Mouse (Mus musculus): ENCODE data around the gene Ly6g6e.
"Not testable (repeated sequence)": the region's sequence is repeated elsewhere in the genome, so short reads cannot be mapped to it uniquely, and the experiment has no call there.

The Ly6g6e gene

GRCm38 (mm10) chr17:35100196-35100765, 23.6 kb downstream of the Ly6g6e start:
- no peak for DNase-seq (ENCODE audit: extremely low read depth, low read depth, low spot score)

- DNase-seq (ENCODE audit: extremely low read depth, low read depth, low spot score): no peak
Measured at GRCm38 (mm10) chr17:35101161-35101560, 24.5 kb downstream of the Ly6g6e start.

GRCm38 (mm10) chr17:35102299-35102698, 25.6 kb downstream of the Ly6g6e start:
- DNase-seq (ENCODE audit: extremely low read depth, low read depth, low spot score): no peak

DNA sequence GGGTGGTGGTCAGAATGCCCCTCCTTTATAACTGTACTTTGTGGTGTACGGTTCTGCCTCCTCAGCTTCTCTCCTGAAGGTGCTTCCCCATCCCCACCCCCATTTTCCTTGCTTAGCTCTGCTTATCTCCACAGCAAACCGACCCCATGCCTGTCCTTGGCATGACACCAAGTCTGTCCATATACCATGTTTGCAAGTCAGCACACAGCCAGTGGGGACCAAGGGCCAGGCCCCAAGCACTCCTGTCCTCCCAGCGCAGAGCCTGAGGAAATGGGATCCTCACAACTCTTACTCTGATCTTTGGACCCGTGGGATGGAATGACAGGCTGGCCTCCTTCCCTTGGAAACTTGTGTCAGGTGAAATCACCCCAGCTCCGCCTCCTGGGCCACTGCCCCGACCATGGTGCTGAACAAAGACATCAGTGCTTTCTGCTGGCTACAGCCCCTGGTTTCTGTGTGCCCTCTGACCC, 26.6 kb downstream of the Ly6g6e start:
- no peak for DNase-seq (ENCODE audit: extremely low read depth, low read depth, low spot score)

DNA sequence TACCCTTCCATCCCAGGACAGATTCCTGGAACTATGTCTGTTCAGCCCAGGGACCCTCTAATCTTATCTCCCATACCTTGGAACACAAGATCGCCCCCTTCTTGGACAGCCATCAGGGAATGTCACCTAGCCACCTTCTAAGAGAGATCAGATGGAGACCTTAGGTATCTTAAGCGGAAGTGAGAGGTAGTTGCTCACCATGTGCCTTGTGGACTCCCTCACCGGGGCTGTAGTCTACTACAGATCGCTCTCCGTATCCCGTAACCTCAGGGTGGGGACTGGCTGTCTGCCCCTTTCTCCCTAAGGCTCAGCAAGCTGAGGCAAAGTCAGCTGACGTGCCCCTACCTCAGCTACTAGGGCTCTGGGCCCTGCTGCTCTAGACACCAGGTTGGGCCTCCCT, 27.4 kb downstream of the Ly6g6e start:
- DNase-seq (ENCODE audit: extremely low read depth, low read depth, low spot score): no peak

DNA sequence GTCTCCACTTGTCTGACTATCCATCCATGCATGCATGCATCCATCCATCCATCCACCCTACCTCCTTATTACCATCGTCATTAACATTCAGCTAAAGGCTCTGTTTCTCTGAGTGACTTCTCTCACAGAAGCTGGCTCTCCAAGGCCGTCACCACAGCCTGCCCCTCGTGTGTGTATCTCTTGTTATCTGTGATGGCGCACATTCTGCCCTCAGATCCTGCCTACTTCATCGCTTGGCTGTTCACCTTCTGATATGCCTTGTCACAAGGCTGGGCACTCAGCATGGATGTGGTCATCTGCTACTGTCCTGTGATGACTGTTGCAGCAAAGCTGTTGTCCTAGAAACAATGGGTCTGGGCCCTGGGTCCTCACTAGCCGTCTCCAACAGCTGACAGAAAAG, 28.1 kb downstream of the Ly6g6e start:
- no peak for DNase-seq (ENCODE audit: extremely low read depth, low read depth, low spot score)

DNA sequence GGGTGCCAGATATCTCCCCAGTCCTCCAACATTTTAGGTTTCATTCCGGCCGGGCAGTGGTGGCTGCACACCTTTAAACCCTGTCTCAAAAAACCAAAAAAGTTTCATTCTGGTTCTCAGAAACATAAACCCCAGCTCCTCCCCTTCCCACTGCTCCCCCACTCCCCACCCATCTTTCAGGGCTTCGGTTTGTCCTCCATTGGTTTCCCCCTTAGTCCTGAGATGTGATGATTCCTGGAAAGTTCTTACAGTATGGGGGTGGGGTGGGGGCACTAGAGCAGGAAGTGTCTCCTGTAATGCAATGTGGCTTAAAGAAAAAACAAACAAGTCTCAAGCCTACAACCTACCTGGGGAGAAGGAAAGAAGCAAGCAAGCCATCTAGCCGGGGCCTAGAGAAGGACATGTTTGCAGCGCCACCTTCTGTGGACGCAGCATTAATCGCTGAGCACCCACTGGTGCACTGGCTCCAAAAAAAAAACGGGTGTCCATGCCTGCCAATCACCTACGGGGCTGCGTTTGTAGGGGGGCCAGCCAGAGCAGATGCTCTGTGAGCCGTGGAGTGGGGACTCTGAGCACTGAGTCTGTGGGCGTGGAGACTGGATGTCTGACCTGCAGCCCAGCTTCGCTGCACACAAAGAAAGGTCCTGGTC, 29.2 kb downstream of the Ly6g6e start:
- DNase-seq (ENCODE audit: extremely low read depth, low read depth, low spot score): no peak

GRCm38 (mm10) chr17:35106522-35106921, 29.8 kb downstream of the Ly6g6e start:
- DNase-seq (ENCODE audit: extremely low read depth, low read depth, low spot score): no peak

DNA sequence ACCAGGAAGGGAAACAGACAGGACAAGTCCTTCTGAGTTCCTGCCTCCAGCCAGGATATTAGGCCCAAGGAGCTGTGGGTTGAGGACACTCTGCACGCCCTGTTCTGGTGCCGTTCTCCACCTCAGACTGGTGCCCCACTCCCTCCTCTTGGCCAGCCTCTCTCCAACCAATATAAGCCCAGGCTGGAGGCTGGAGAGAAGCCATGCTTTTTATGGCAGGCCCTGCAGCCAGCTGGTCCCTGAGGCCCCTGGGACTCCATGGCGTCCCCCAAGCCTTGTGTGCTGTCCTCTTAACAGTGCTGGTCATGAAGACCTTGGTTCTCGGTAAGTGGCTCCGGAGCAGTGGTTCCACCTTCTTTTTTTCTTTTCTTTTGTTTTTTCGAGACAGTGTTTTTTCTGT, 31.4 kb downstream of the Ly6g6e start, which contains the start of gene Ly6g5c:
Gene Ly6g5c, plus strand, starts transcription at position 183 of the 400 bp plus-strand sequence.
- DNase-seq (ENCODE audit: extremely low read depth, low read depth, low spot score): no peak

- DNase-seq (ENCODE audit: extremely low read depth, low read depth, low spot score): no peak
Measured at GRCm38 (mm10) chr17:35111774-35112173, 35.1 kb downstream of the Ly6g6e start.

- DNase-seq (ENCODE audit: extremely low read depth, low read depth, low spot score): no peak
Measured at GRCm38 (mm10) chr17:35115046-35116019, 38.6 kb downstream of the Ly6g6e start, which contains the start of gene Ly6g5b. Gene Ly6g5b (minus strand): TSS chr17:35115428.

DNA sequence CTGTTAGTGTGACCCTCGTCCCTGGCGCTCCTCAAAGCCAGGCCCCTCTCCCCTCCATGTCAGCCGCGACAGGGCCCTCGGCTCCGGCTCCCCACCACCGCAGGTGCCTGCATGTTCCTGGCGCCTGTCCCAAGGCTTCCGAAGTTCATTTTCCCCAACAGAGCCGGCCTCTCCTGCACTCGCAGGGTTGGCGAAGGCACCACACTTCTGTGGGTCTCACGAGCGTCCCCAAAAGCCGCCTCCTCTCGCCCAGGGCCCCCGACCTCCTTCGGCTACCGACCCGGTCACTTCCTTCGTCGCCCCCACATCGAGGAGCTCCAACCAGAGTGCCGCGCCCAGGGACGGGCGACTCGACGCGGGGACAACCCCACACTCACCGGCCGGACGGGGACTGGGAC, 44.0 kb downstream of the Ly6g6e start:
- no peak for DNase-seq (ENCODE audit: extremely low read depth, low read depth, low spot score)

DNA sequence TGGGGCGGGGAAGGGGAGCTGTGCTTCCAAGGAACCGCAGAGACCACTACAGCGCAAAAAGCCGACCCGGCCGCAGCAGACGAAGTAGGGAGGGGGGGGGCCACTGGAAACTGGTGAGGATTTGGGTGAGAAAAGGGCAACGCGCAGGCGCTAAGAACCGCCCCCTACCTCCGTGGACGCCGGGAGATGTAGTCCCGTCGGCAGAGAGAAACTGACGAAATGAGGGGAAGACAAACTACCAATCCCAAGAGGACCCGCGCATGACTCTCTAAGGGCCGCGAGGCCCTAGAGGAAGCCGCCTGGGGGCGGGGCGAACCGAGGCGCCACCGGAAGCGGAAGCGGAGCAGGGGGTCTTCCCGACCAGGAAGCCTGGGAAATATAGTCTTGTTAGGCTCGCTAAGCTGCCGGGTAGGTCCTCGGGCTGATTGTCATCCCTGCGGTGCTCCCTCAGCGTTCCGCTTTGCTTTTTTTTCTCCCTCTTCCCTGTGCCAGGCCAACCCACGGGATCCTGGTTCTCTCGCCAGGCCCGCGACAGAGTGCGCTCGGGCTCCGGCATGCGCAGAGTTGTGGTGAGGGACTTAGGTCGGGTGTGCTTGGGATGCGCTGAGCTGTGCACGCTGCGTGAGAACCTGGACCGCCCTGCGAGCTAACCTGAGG, 44.6 kb downstream of the Ly6g6e start, which contains the start of gene Gpank1:
Gene Gpank1, plus strand, starts transcription at position 313 of the 657 bp plus-strand sequence.
- peak; percentile 84 for DNase-seq (ENCODE audit: extremely low read depth, low read depth, low spot score)

DNA sequence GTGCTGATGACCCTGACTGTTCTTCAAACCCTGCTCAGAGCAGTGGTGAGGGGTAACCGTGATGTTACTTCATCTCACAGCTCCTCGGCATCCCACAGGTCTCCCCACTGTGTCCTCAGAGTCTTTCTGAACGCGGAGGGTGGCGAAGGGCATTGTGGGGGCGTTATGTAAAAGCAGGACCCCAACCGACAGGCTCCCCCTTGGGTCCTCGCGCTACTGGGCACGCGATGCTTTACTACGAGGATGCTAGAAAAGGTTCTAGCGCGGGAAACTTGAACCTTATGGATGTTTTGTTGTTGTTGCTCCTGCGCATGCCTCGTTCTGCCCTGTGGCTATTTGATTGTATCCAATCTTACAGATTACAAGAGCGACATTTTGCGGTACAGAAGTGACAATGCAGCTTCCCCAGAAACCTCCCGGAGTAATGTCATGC, 45.2 kb downstream of the Ly6g6e start, which contains the start of gene Csnk2b:
Gene Csnk2b, minus strand, starts transcription at position 183 of the 433 bp plus-strand sequence.
- DNase-seq (ENCODE audit: extremely low read depth, low read depth, low spot score): no peak

- DNase-seq (ENCODE audit: extremely low read depth, low read depth, low spot score): not testable (repeated sequence)
Measured at GRCm38 (mm10) chr17:35123287-35123686, 46.6 kb downstream of the Ly6g6e start.

- not testable (repeated sequence) for DNase-seq (ENCODE audit: extremely low read depth, low read depth, low spot score)
Measured at GRCm38 (mm10) chr17:35124261-35124896, 47.7 kb downstream of the Ly6g6e start.

DNA sequence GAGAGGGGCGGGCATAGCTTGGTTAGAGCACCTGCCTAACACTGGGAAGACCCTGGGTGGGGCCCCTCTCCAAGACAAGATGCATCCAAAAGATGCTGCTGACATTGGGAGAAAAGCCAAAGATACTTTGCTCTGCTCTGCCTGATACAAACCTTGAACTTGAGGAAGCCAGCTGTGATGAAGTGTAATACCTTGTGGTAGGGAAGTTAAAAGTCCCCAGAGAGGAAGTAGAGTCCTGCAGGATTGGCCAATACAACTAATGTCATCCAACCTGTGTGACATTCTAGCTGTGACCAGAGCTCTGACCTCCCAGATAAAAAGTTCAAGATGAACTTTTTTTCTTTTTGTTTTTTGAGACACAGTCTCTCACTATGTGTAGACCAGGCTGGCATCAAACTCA, 48.4 kb downstream of the Ly6g6e start:
- DNase-seq (ENCODE audit: extremely low read depth, low read depth, low spot score): no peak

- DNase-seq (ENCODE audit: extremely low read depth, low read depth, low spot score): no peak
Measured at GRCm38 (mm10) chr17:35125578-35125977, 48.9 kb downstream of the Ly6g6e start.

- DNase-seq (ENCODE audit: extremely low read depth, low read depth, low spot score): no peak
Measured at GRCm38 (mm10) chr17:35126206-35126611, 49.5 kb downstream of the Ly6g6e start, which contains the start of gene D17H6S53E. Gene D17H6S53E (plus strand): TSS chr17:35126373.

GRCm38 (mm10) chr17:35127017-35127416, 50.3 kb downstream of the Ly6g6e start:
- no peak for DNase-seq (ENCODE audit: extremely low read depth, low read depth, low spot score)

Data from fat pad, adult 2 months (tissue).